Mouse (Mus musculus): ENCODE measurements around the gene Ube2s. TPM values are rescaled to one million over a fixed set of nuclear protein-coding genes. Genes with fewer than 3 reads are reported as not detected.

Ube2s gene
- total and polyA plus RNA-seq, 3 experiments: 171 to 538 (median 210) TPM

- Histone ChIP-seq H3K9me3 (replicated peaks) (no peaks in the 10 kb centered on the region), H3K4me1 (ENCODE audit: insufficient read depth, low read depth, low read length) (peaks cover 87% of the 10 kb centered on the region), H3K27me3 (ENCODE audit: insufficient read depth, low read length) (no peaks in the 10 kb centered on the region), H3K36me3 (replicated peaks) (peaks cover 81% of the 10 kb centered on the region), H3K4me3 (ENCODE audit: low read depth, low read length) (peak overlapping the region; percentile 52; the same call in 1 of the 2 replicates)
- DNase-seq (ENCODE audit: low spot score): no peak
- ATAC-seq (ENCODE audit: extremely low read depth, insufficient number of reproducible peaks, low FRiP score, poor library complexity, severe bottlenecking): no peak
- TF ChIP-seq CTCF (IDR thresholded peaks at IDR 0.05; ENCODE audit: low read depth, low read length) (no peak), TAL1 (conservative IDR thresholded peaks at IDR 0.05; ENCODE audit: low read depth, low read length) (no peak), POLR2AphosphoS5 (IDR thresholded peaks at IDR 0.05; ENCODE audit: insufficient replicate concordance, low read depth, low read length) (no peak), GATA2 (IDR thresholded peaks at IDR 0.05; ENCODE audit: borderline replicate concordance, low read depth, low read length) (no peak), GATA1 (IDR thresholded peaks at IDR 0.05; ENCODE audit: borderline replicate concordance, low read length) (no peak)
These were observed 65.9 kb downstream of the Ube2s start for GRCm38 (mm10) chr7:4746326-4746980.

- Histone ChIP-seq H3K4me1 (ENCODE audit: insufficient read depth, low read depth, low read length) (peaks cover 88% of the 10 kb centered on the region), H3K4me3 (ENCODE audit: low read depth, low read length) (no peak overlapping the region), H3K36me3 (replicated peaks) (peaks cover 79% of the 10 kb centered on the region), H3K27me3 (ENCODE audit: insufficient read depth, low read length) (no peaks in the 10 kb centered on the region), H3K9me3 (replicated peaks) (no peaks in the 10 kb centered on the region)
- DNase-seq (ENCODE audit: low spot score): no peak
- no peak for ATAC-seq (ENCODE audit: extremely low read depth, insufficient number of reproducible peaks, low FRiP score, poor library complexity, severe bottlenecking)
- TF ChIP-seq TAL1 (conservative IDR thresholded peaks at IDR 0.05; ENCODE audit: low read depth, low read length): no peak
- TF ChIP-seq CTCF (IDR thresholded peaks at IDR 0.05; ENCODE audit: low read depth, low read length): no peak
- no peak for TF ChIP-seq POLR2AphosphoS5 (IDR thresholded peaks at IDR 0.05; ENCODE audit: insufficient replicate concordance, low read depth, low read length)
- TF ChIP-seq GATA2 (IDR thresholded peaks at IDR 0.05; ENCODE audit: borderline replicate concordance, low read depth, low read length): no peak
- no peak for TF ChIP-seq GATA1 (IDR thresholded peaks at IDR 0.05; ENCODE audit: borderline replicate concordance, low read length)
These were observed 67.5 kb downstream of the Ube2s start for GRCm38 (mm10) chr7:4744886-4745285.

Other genes with a start within 250 kb of the Ube2s start
Only the 20 nearest of the 32 such genes appear.
- 97.4 and 108 TPM in 2 replicates for gene Ppp6r1, start 153.6 kb downstream of the Ube2s start, total RNA-seq (2014; fragmentation: Nextera tagmentation)
- gene Ppp6r1, start 153.6 kb downstream of the Ube2s start, total RNA-seq (2017): 90.5 and 90.7 TPM in 2 replicates
- 208 and 223 TPM in 2 replicates for gene Ppp6r1, start 153.6 kb downstream of the Ube2s start, polyA plus RNA-seq (2012)
- 55.3 and 67.8 TPM in 2 replicates for gene Hspbp1, start 127.5 kb downstream of the Ube2s start, total RNA-seq (2014; fragmentation: Nextera tagmentation)
- 26.5 and 30.6 TPM in 2 replicates for gene Hspbp1, start 127.5 kb downstream of the Ube2s start, total RNA-seq (2017)
- 124 and 152 TPM in 2 replicates for gene Hspbp1, start 127.5 kb downstream of the Ube2s start, polyA plus RNA-seq (2012)
- gene Brsk1, start 122.0 kb downstream of the Ube2s start, total RNA-seq (2014; fragmentation: Nextera tagmentation): not detected in 2 replicates
- 0.44 TPM in 1 of 2 replicates, not detected in the other for gene Brsk1, start 122.0 kb downstream of the Ube2s start, total RNA-seq (2017)
- gene Brsk1, start 122.0 kb downstream of the Ube2s start, polyA plus RNA-seq (2012): not detected in 2 replicates
- gene Tmem150b, start 87.3 kb downstream of the Ube2s start, total RNA-seq (2014; fragmentation: Nextera tagmentation): 1.1 and 1.7 TPM in 2 replicates
- 1.2 and 1.7 TPM in 2 replicates for gene Tmem150b, start 87.3 kb downstream of the Ube2s start, total RNA-seq (2017)
- gene Tmem150b, start 87.3 kb downstream of the Ube2s start, polyA plus RNA-seq (2012): 0.11 and 0.21 TPM in 2 replicates
- gene Kmt5c, start 72.5 kb downstream of the Ube2s start, total RNA-seq (2014; fragmentation: Nextera tagmentation): 79.7 and 108 TPM in 2 replicates
- 34.8 and 39.0 TPM in 2 replicates for gene Kmt5c, start 72.5 kb downstream of the Ube2s start, total RNA-seq (2017)
- gene Kmt5c, start 72.5 kb downstream of the Ube2s start, polyA plus RNA-seq (2012): 232 and 325 TPM in 2 replicates
- gene Cox6b2, start 59.5 kb downstream of the Ube2s start, total RNA-seq (2014; fragmentation: Nextera tagmentation): 4.2 and 5.3 TPM in 2 replicates
- gene Cox6b2, start 59.5 kb downstream of the Ube2s start, total RNA-seq (2017): 1.0 and 2.0 TPM in 2 replicates
- 7.8 and 8.0 TPM in 2 replicates for gene Cox6b2, start 59.5 kb downstream of the Ube2s start, polyA plus RNA-seq (2012)
- gene Fam71e2, start 41.3 kb downstream of the Ube2s start, total RNA-seq (2014; fragmentation: Nextera tagmentation): not detected in 2 replicates
- 0.05 and 0.06 TPM in 2 replicates for gene Fam71e2, start 41.3 kb downstream of the Ube2s start, total RNA-seq (2017)
- gene Fam71e2, start 41.3 kb downstream of the Ube2s start, polyA plus RNA-seq (2012): not detected in 2 replicates
- gene Il11, start 29.7 kb downstream of the Ube2s start, total RNA-seq (2014; fragmentation: Nextera tagmentation): not detected in 2 replicates
- not detected in 2 replicates for gene Il11, start 29.7 kb downstream of the Ube2s start, total RNA-seq (2017)
- 0.13 and 0.15 TPM in 2 replicates for gene Il11, start 29.7 kb downstream of the Ube2s start, polyA plus RNA-seq (2012)
- gene Tmem190, start 29.7 kb downstream of the Ube2s start, total RNA-seq (2014; fragmentation: Nextera tagmentation): not detected in 2 replicates
- 0.41 TPM in 1 of 2 replicates, not detected in the other for gene Tmem190, start 29.7 kb downstream of the Ube2s start, total RNA-seq (2017)
- gene Tmem190, start 29.7 kb downstream of the Ube2s start, polyA plus RNA-seq (2012): not detected in 2 replicates
- gene Tmem238, start 22.9 kb downstream of the Ube2s start, total RNA-seq (2014; fragmentation: Nextera tagmentation): 1.7 and 4.7 TPM in 2 replicates
- 6.8 and 12.1 TPM in 2 replicates for gene Tmem238, start 22.9 kb downstream of the Ube2s start, total RNA-seq (2017)
- gene Tmem238, start 22.9 kb downstream of the Ube2s start, polyA plus RNA-seq (2012): 40.6 and 61.2 TPM in 2 replicates
- 1,543 and 2,339 TPM in 2 replicates for gene Rpl28, start 19.7 kb downstream of the Ube2s start, total RNA-seq (2014; fragmentation: Nextera tagmentation)
- 548 and 573 TPM in 2 replicates for gene Rpl28, start 19.7 kb downstream of the Ube2s start, total RNA-seq (2017)
- gene Rpl28, start 19.7 kb downstream of the Ube2s start, polyA plus RNA-seq (2012): 5,642 and 5,886 TPM in 2 replicates
- gene Shisa7, start 32.1 kb upstream of the Ube2s start, total RNA-seq (2014; fragmentation: Nextera tagmentation): not detected in 2 replicates
- gene Shisa7, start 32.1 kb upstream of the Ube2s start, total RNA-seq (2017): 0.06 and 0.22 TPM in 2 replicates
- gene Shisa7, start 32.1 kb upstream of the Ube2s start, polyA plus RNA-seq (2012): not detected in 2 replicates
- gene Isoc2b, start 57.7 kb upstream of the Ube2s start, total RNA-seq (2014; fragmentation: Nextera tagmentation): 7.6 and 9.1 TPM in 2 replicates
- gene Isoc2b, start 57.7 kb upstream of the Ube2s start, total RNA-seq (2017): 34.4 and 40.1 TPM in 2 replicates
- 5.3 and 8.1 TPM in 2 replicates for gene Isoc2b, start 57.7 kb upstream of the Ube2s start, polyA plus RNA-seq (2012)
- gene Isoc2a, start 64.6 kb upstream of the Ube2s start, total RNA-seq (2014; fragmentation: Nextera tagmentation): 1.9 and 3.4 TPM in 2 replicates
- 7.5 and 10.4 TPM in 2 replicates for gene Isoc2a, start 64.6 kb upstream of the Ube2s start, total RNA-seq (2017)
- 6.3 and 16.2 TPM in 2 replicates for gene Isoc2a, start 64.6 kb upstream of the Ube2s start, polyA plus RNA-seq (2012)
- gene Gm36210, start 93.9 kb upstream of the Ube2s start, total RNA-seq (2014; fragmentation: Nextera tagmentation): not detected in 2 replicates
- gene Gm36210, start 93.9 kb upstream of the Ube2s start, total RNA-seq (2017): not detected in 2 replicates
- not detected in 2 replicates for gene Gm36210, start 93.9 kb upstream of the Ube2s start, polyA plus RNA-seq (2012)
- gene Zfp628, start 102.6 kb upstream of the Ube2s start, total RNA-seq (2014; fragmentation: Nextera tagmentation): 13.9 and 15.2 TPM in 2 replicates
- 1.6 and 1.8 TPM in 2 replicates for gene Zfp628, start 102.6 kb upstream of the Ube2s start, total RNA-seq (2017)
- gene Zfp628, start 102.6 kb upstream of the Ube2s start, polyA plus RNA-seq (2012): 35.7 and 39.5 TPM in 2 replicates
- gene Nat14, start 109.4 kb upstream of the Ube2s start, total RNA-seq (2014; fragmentation: Nextera tagmentation): 2.0 and 3.6 TPM in 2 replicates
- 0.41 and 1.1 TPM in 2 replicates for gene Nat14, start 109.4 kb upstream of the Ube2s start, total RNA-seq (2017)
- gene Nat14, start 109.4 kb upstream of the Ube2s start, polyA plus RNA-seq (2012): 0.85 and 1.2 TPM in 2 replicates
- 0.15 TPM in 1 of 2 replicates, not detected in the other for gene Ssc5d, start 113.2 kb upstream of the Ube2s start, total RNA-seq (2014; fragmentation: Nextera tagmentation)
- 0.05 TPM in 1 of 2 replicates, not detected in the other for gene Ssc5d, start 113.2 kb upstream of the Ube2s start, total RNA-seq (2017)
- gene Ssc5d, start 113.2 kb upstream of the Ube2s start, polyA plus RNA-seq (2012): 0.02 and 0.08 TPM in 2 replicates
- not detected in 2 replicates for gene Sbk2, start 151.8 kb upstream of the Ube2s start, total RNA-seq (2014; fragmentation: Nextera tagmentation)
- gene Sbk2, start 151.8 kb upstream of the Ube2s start, total RNA-seq (2017): 0.06 and 0.11 TPM in 2 replicates
- not detected in 2 replicates for gene Sbk2, start 151.8 kb upstream of the Ube2s start, polyA plus RNA-seq (2012)
- gene Sbk3, start 158.6 kb upstream of the Ube2s start, total RNA-seq (2014; fragmentation: Nextera tagmentation): not detected in 2 replicates
- gene Sbk3, start 158.6 kb upstream of the Ube2s start, total RNA-seq (2017): 0.06 and 0.11 TPM in 2 replicates
- not detected in 2 replicates for gene Sbk3, start 158.6 kb upstream of the Ube2s start, polyA plus RNA-seq (2012)